Mouse (Mus musculus) MEL (cell line): ENCODE measurements around the gene Igsf21. TPM values are rescaled to one million over a fixed set of nuclear protein-coding genes. Genes with fewer than 3 reads are reported as not detected.

Source experiments
- DNase-seq: peaks from one replicate; pipeline ENCODE4 v3.0.0; 2011; ENCODE audit warnings: low read depth, low spot score
- H3K27ac ChIP-seq: 2 replicates; pipeline ENCODE4 v1.5.1; 2012; ENCODE audit warnings: low read depth, mild to moderate bottlenecking, control low read depth, low read length, moderate library complexity; ENCODE audit not compliant: control insufficient read depth
- H3K27me3 ChIP-seq, 2 experiments: fragments of 150-350 bp in 1 of 2; sonication (generic) in 1 of 2; 2 replicates each; pipeline ENCODE4 v1.6.1; 2012; ENCODE audit warnings: low read length in 2 of 2, mild to moderate bottlenecking in 2 of 2, improper control_type of control experiment in 1 of 2, moderate library complexity in 1 of 2; ENCODE audit not compliant: insufficient read depth in 2 of 2, control insufficient read depth in 1 of 2
- H3K36me3 ChIP-seq, 2 experiments: 2 replicates each; pipeline ENCODE4 v1.6.1; 2012 to 2014; ENCODE audit warnings: low read length in 2 of 2, improper control_type of control experiment in 1 of 2, inconsistent platforms in 1 of 2, mild to moderate bottlenecking in 1 of 2; ENCODE audit not compliant: insufficient read depth in 2 of 2, control insufficient read depth in 1 of 2
- H3K4me1 ChIP-seq, 2 experiments: fragments of 150-350 bp in 1 of 2; sonication (generic) in 1 of 2; 2 replicates each; pipeline ENCODE4 v1.6.1; 2012; ENCODE audit warnings: low read length in 2 of 2, improper control_type of control experiment in 1 of 2, mild to moderate bottlenecking in 1 of 2; ENCODE audit not compliant: insufficient read depth in 2 of 2, control insufficient read depth in 1 of 2
- H3K4me3 ChIP-seq, 2 experiments: fragments of 150-350 bp in 1 of 2; sonication (generic) in 1 of 2; 2 replicates each; pipeline ENCODE4 v1.5.1; 2012; ENCODE audit warnings: low read depth in 2 of 2, low read length in 2 of 2, mild to moderate bottlenecking in 2 of 2, moderate library complexity in 2 of 2, control low read depth in 1 of 2, improper control_type of control experiment in 1 of 2; ENCODE audit not compliant: control insufficient read depth in 1 of 2, insufficient read depth in 1 of 2
- H3K79me2 ChIP-seq: 2 replicates; pipeline ENCODE4 v1.6.1; 2012; ENCODE audit warnings: mild to moderate bottlenecking, low read length, moderate library complexity; ENCODE audit not compliant: control insufficient read depth, poor library complexity, insufficient read depth
- H3K9ac ChIP-seq: 2 replicates; pipeline ENCODE4 v1.6.1; 2012; ENCODE audit warnings: low read depth, mild to moderate bottlenecking, control low read depth, low read length, moderate library complexity; ENCODE audit not compliant: control insufficient read depth, poor library complexity, severe bottlenecking
- H3K9me3 ChIP-seq: fragments of 150-350 bp; sonication (generic); replicated peaks from 2 replicates; pipeline ENCODE4 v1.6.1; 2012; ENCODE audit warnings: mild to moderate bottlenecking, low read length, improper control_type of control experiment, moderate library complexity; ENCODE audit not compliant: insufficient read depth
- CHD1 ChIP-seq: IDR thresholded peaks from 2 replicates; pipeline ENCODE4 v1.6.1; 2012; ENCODE audit warnings: low read depth, mild to moderate bottlenecking, inconsistent platforms, low read length, improper control_type of control experiment
- CTCF ChIP-seq, 3 experiments: IDR thresholded peaks in 2 of 3; conservative IDR thresholded peaks in 1 of 3; 2 replicates each; pipeline ENCODE4 v1.5.1; 2011 to 2012; ENCODE audit warnings: low read length in 3 of 3, low read depth in 2 of 3, mild to moderate bottlenecking in 2 of 3, improper control_type of control experiment in 1 of 3, inconsistent platforms in 1 of 3, mixed read lengths in 1 of 3, moderate library complexity in 1 of 3; ENCODE audit not compliant: control insufficient read depth in 1 of 3, insufficient read depth in 1 of 3, poor library complexity in 1 of 3, severe bottlenecking in 1 of 3
- E2F4 ChIP-seq: IDR thresholded peaks from 2 replicates; pipeline ENCODE4 v1.6.1; 2011; ENCODE audit warnings: low read depth, low read length, improper control_type of control experiment, borderline replicate concordance
- ELF1 ChIP-seq: IDR thresholded peaks from 2 replicates; pipeline ENCODE4 v1.6.1; 2014; ENCODE audit warnings: low read depth, mild to moderate bottlenecking, inconsistent platforms, low read length, improper control_type of control experiment, moderate library complexity
- ETS1 ChIP-seq: IDR thresholded peaks from 2 replicates; pipeline ENCODE4 v1.6.1; 2012; ENCODE audit warnings: low read depth, mild to moderate bottlenecking, inconsistent platforms, low read length, improper control_type of control experiment, moderate library complexity
- GABPA ChIP-seq: IDR thresholded peaks from 2 replicates; pipeline ENCODE4 v1.6.1; 2012; ENCODE audit warnings: low read depth, mild to moderate bottlenecking, inconsistent platforms, low read length, improper control_type of control experiment, moderate library complexity
- GATA1 ChIP-seq: IDR thresholded peaks from 2 replicates; pipeline ENCODE4 v1.6.1; 2011; ENCODE audit warnings: low read depth, low read length, improper control_type of control experiment
- HCFC1 ChIP-seq: IDR thresholded peaks from 2 replicates; pipeline ENCODE4 v1.6.1; 2012; ENCODE audit warnings: low read depth, mild to moderate bottlenecking, inconsistent platforms, low read length, improper control_type of control experiment, moderate library complexity
- MAX ChIP-seq: IDR thresholded peaks from 2 replicates; pipeline ENCODE4 v1.6.1; 2011; ENCODE audit warnings: low read length, improper control_type of control experiment
- MEF2A ChIP-seq: IDR thresholded peaks from 2 replicates; pipeline ENCODE4 v1.6.1; 2014; ENCODE audit warnings: low read depth, mild to moderate bottlenecking, inconsistent platforms, low read length, improper control_type of control experiment; ENCODE audit not compliant: poor library complexity, insufficient replicate concordance, severe bottlenecking; ENCODE audit errors: extremely low read depth
- MXI1 ChIP-seq: IDR thresholded peaks from 2 replicates; pipeline ENCODE4 v1.6.1; 2011; ENCODE audit warnings: mild to moderate bottlenecking, low read depth, low read length, improper control_type of control experiment
- NELFE ChIP-seq: IDR thresholded peaks from 2 replicates; pipeline ENCODE4 v1.6.1; 2011; ENCODE audit warnings: low read depth, low read length, improper control_type of control experiment
- NRF1 ChIP-seq: IDR thresholded peaks from 2 replicates; pipeline ENCODE4 v1.6.1; 2014; ENCODE audit warnings: low read depth, mild to moderate bottlenecking, inconsistent platforms, low read length, improper control_type of control experiment, moderate library complexity; ENCODE audit not compliant: poor library complexity, insufficient read depth, severe bottlenecking
- POLR2A ChIP-seq, 2 experiments: IDR thresholded peaks; 2 replicates each; pipeline ENCODE4 v1.6.1; 2011 to 2012; ENCODE audit warnings: low read length in 2 of 2, mild to moderate bottlenecking in 2 of 2, control low read depth in 1 of 2, improper control_type of control experiment in 1 of 2, low read depth in 1 of 2, moderate library complexity in 1 of 2; ENCODE audit not compliant: control insufficient read depth in 1 of 2, insufficient read depth in 1 of 2, poor library complexity in 1 of 2
- RAD21 ChIP-seq: IDR thresholded peaks from 2 replicates; pipeline ENCODE4 v1.6.1; 2011; ENCODE audit warnings: mild to moderate bottlenecking, low read depth, low read length, improper control_type of control experiment
- SMC3 ChIP-seq: IDR thresholded peaks from 2 replicates; pipeline ENCODE4 v1.6.1; 2011; ENCODE audit warnings: low read depth, low read length, improper control_type of control experiment
- TBP ChIP-seq: IDR thresholded peaks from 2 replicates; pipeline ENCODE4 v1.8.0; 2011; ENCODE audit warnings: low read depth, low read length, improper control_type of control experiment
- TCF12 ChIP-seq: IDR thresholded peaks from 2 replicates; pipeline ENCODE4 v1.6.1; 2014; ENCODE audit warnings: low read depth, mild to moderate bottlenecking, inconsistent platforms, low read length, improper control_type of control experiment, moderate library complexity
- UBTF ChIP-seq: IDR thresholded peaks from 2 replicates; pipeline ENCODE4 v1.6.1; 2012; ENCODE audit warnings: low read depth, mild to moderate bottlenecking, inconsistent platforms, low read length, improper control_type of control experiment, moderate library complexity, borderline replicate concordance; ENCODE audit not compliant: insufficient read depth
- USF1 ChIP-seq: IDR thresholded peaks from 2 replicates; pipeline ENCODE4 v1.6.1; 2014; ENCODE audit warnings: low read depth, mild to moderate bottlenecking, inconsistent platforms, low read length, improper control_type of control experiment, moderate library complexity
- USF2 ChIP-seq, 2 experiments: IDR thresholded peaks; 2 replicates each; pipeline ENCODE4 v1.6.1; 2011 to 2012; ENCODE audit warnings: improper control_type of control experiment in 2 of 2, low read length in 2 of 2, borderline replicate concordance in 1 of 2, inconsistent platforms in 1 of 2, low read depth in 1 of 2, mild to moderate bottlenecking in 1 of 2; ENCODE audit not compliant: insufficient read depth in 1 of 2
- ZC3H11A ChIP-seq: IDR thresholded peaks from 2 replicates; pipeline ENCODE4 v1.6.1; 2012; ENCODE audit warnings: low read depth, mild to moderate bottlenecking, inconsistent platforms, low read length, improper control_type of control experiment
- ZNF384 ChIP-seq: IDR thresholded peaks from 2 replicates; pipeline ENCODE4 v1.6.1; 2012; ENCODE audit warnings: low read depth, mild to moderate bottlenecking, inconsistent platforms, low read length, improper control_type of control experiment
- polyA plus RNA-seq, 2 experiments: library from polyadenylated mRNA; stranded (reverse) in 1 of 2; unstranded in 1 of 2; fragments of >175 nt in 1 of 2; fragments of >200 nt in 1 of 2; gene quantifications; 2 replicates each; pipeline versions ENCODE4 v1.2.1 to v1.2.4; 2012; ENCODE audit warnings: low replicate concordance in 2 of 2, low read depth in 1 of 2; ENCODE audit not compliant: insufficient read length in 2 of 2, insufficient read depth in 1 of 2, missing spikeins in 1 of 2
- total RNA-seq: library from RNA; depleted of rRNA; stranded (reverse); fragments of 300-350 nt; gene quantifications from 2 replicates; pipeline ENCODE4 v1.2.3, GENCODE M21; 2012

Gene Igsf21
- total and polyA plus RNA-seq, 3 experiments: not detected

DNA sequence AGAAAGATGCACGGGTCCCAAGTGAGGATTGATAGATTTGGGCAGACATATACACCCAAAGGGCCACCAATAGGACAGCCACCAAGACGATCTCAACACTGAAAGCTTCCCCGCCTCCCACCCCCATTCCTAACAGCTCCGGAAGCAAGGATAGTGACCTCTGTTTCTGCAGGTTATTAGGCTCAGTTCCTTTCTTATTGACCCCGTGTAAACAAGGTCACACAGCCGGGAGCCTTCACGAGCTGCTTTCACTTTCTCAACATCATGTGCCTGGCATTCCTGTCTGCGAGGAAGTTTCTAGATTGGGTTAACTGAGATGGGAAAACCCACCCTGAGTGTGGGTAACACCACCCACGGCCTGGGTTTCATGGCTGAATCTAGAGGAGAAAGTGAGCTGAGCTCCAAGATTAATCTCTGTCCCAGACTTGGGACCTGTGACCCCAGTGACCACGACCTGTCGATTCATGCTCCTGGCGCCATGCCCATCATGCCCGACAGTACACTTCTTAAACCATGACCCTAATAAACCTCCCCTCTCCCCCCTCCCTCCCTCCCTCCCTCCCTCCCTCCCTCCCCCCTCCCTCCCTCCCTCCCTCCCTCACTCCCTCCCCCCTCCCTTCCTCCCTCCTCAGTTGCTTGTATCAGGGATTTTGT is 72.7 kb downstream of the Igsf21 start:
- Histone ChIP-seq H3K4me1 (no peaks in the 10 kb centered on the region), H3K36me3 (no peaks in the 10 kb centered on the region), H3K4me3 (no peak overlapping the region), H3K79me2 (no peaks in the 10 kb centered on the region), H3K27ac (no peak overlapping the region), H3K27me3 (no peaks in the 10 kb centered on the region), H3K9me3 (no peaks in the 10 kb centered on the region), H3K9ac (no peak overlapping the region)
- TF ChIP-seq USF2 (IDR thresholded peaks at IDR 0.05; ENCODE audit: borderline replicate concordance in 1 of 2, insufficient read depth in 1 of 2, low read depth in 1 of 2, low read length in 2 of 2) (no peak), TCF12 (no peak), TBP (no peak), GATA1 (no peak), CTCF (IDR thresholded peaks at IDR 0.05 in 2 of 3, conservative IDR thresholded peaks at IDR 0.05 in 1 of 3; ENCODE audit: control insufficient read depth in 1 of 3, insufficient read depth in 1 of 3, low read depth in 2 of 3, low read length in 3 of 3, poor library complexity in 1 of 3, severe bottlenecking in 1 of 3) (no peak), RAD21 (no peak), POLR2A (IDR thresholded peaks at IDR 0.05; ENCODE audit: control insufficient read depth in 1 of 2, insufficient read depth in 1 of 2, low read depth in 1 of 2, low read length in 2 of 2, poor library complexity in 1 of 2) (no peak), ELF1 (no peak), E2F4 (no peak), SMC3 (no peak), GABPA (no peak), CHD1 (no peak), NELFE (no peak), MXI1 (no peak)
- no peak for DNase-seq

DNA sequence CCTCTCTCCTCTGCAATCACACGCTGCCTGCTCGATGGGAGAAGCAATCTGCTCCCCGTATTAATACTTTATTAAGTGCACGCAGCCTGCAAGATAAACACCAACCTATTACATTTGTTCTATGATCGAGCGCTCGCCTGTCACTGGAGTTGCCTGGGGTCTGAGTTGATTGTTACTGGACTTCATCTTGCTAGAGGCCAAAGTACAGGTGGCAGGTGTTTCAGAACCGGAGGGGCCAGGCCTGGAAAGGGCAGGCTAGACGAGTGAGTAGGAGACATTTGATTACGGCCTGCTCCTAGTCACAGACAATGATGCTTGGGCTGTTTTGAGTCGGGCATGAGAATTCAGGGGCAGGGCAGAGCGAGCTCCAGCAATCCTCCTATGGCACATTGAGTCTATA is 73.5 kb downstream of the Igsf21 start:
- Histone ChIP-seq H3K9me3 (no peaks in the 10 kb centered on the region), H3K27me3 (no peaks in the 10 kb centered on the region), H3K4me3 (no peak overlapping the region)
- TF ChIP-seq NRF1 (no peak), MEF2A (no peak), ETS1 (no peak), USF1 (no peak), ELF1 (no peak), MXI1 (no peak), NELFE (no peak), RAD21 (no peak), CHD1 (no peak), MAX (no peak), USF2 (IDR thresholded peaks at IDR 0.05; ENCODE audit: borderline replicate concordance in 1 of 2, insufficient read depth in 1 of 2, low read depth in 1 of 2, low read length in 2 of 2) (no peak), ZNF384 (no peak), UBTF (no peak), HCFC1 (no peak), ZC3H11A (no peak)
- TF ChIP-seq, all 39 proteins: peak for 0
- Histone ChIP-seq H3K36me3 (no peaks in the 10 kb centered on the region), H3K79me2 (no peaks in the 10 kb centered on the region), H3K9ac (no peak overlapping the region), H3K4me1 (no peaks in the 10 kb centered on the region), H3K27ac (no peak overlapping the region)
- DNase-seq: no peak
